9 mouse cellular contexts compared by ENCODE assay signal in the genomic region with DNA sequence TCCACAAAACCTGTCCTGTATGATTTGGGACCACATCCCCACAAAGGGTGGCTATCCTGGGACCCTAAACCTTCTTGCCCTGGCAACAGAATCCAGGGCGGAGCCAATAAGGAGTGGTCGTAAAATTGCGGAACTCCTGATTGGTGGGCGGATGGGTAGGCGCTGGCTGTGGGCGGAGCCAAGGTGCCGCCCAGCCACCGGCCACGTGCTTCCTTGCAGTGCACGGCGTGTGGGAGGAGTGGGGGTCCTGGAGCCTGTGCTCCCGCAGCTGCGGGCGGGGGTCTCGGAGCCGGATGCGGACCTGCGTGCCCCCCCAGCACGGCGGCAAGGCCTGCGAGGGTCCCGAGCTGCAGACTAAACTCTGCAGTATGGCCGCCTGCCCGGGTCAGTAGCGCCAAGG. TPM values are rescaled to one million over a fixed set of nuclear protein-coding genes. Genes with fewer than 3 reads are reported as not detected.
DNase-seq lines count a peak whose midpoint lies in the region; ATAC-seq and TF ChIP-seq lines count a peak whose summit lies in the region.
"Had no signal": no experiment of that assay in that cellular context is flagged by ENCODE, and none has a peak within 500 bp of the region (broad histone marks: within the 10 kb centered on the region; RNA-seq: fewer than 3 reads in every experiment).

No protein-coding gene starts in this region.

- H3K4me1 ChIP-seq in lung, embryonic 16.5 days (replicated peaks; ENCODE audit: control insufficient read depth, insufficient read depth, low read length) = peaks cover 11% of the 10 kb centered on the region
- no peaks in the 10 kb centered on the region for H3K4me1 ChIP-seq in lung, adult 2 months (ENCODE audit: control insufficient read depth, insufficient read depth, low read length)
- H3K4me1 ChIP-seq in forebrain, embryonic 11.5 days (replicated peaks; ENCODE audit: control insufficient read depth, insufficient read depth, low read length) = peaks cover 5% of the 10 kb centered on the region; the same call in 1 of the 2 replicates
- H3K4me1 ChIP-seq in limb, embryonic 15.5 days = peaks cover 14% of the 10 kb centered on the region
- H3K4me1 ChIP-seq in stomach, embryonic 15.5 days = peaks cover 7% of the 10 kb centered on the region

- H3K27ac ChIP-seq in lung, embryonic 16.5 days (ENCODE audit: low read length) = no peak overlapping the region
- H3K27ac ChIP-seq in forebrain, embryonic 11.5 days (ENCODE audit: low read depth, low read length) = no peak overlapping the region
- no peak overlapping the region for H3K27ac ChIP-seq in limb, embryonic 15.5 days
- H3K27ac ChIP-seq in stomach, embryonic 15.5 days = no peak overlapping the region
- H3K27ac ChIP-seq: macrophage had no signal

- no peak for DNase-seq in lung, adult 2 months
- no peak for DNase-seq in forebrain, embryonic 11.5 days (ENCODE audit: low spot score)
- DNase-seq in gastrocnemius, adult 8-10 months (ENCODE audit: low spot score in 2 of 2) = no peak
- DNase-seq in spleen, adult 18-20 months = no peak
- no peak for DNase-seq in cerebellum, adult 9-11 months

- H3K27me3 ChIP-seq in lung, embryonic 16.5 days (ENCODE audit: control insufficient read depth, insufficient read depth, low read depth, low read length) = peaks cover 19% of the 10 kb centered on the region
- peaks cover 5% of the 10 kb centered on the region; the same call in 1 of the 2 replicates for H3K27me3 ChIP-seq in forebrain, embryonic 11.5 days (ENCODE audit: control insufficient read depth, insufficient read depth, low read length)
- H3K27me3 ChIP-seq in limb, embryonic 15.5 days = peaks cover 25% of the 10 kb centered on the region; the same call in 1 of the 2 replicates
- H3K27me3 ChIP-seq in stomach, embryonic 15.5 days (replicated peaks) = peaks cover 28% of the 10 kb centered on the region

- TF ChIP-seq POLR2A in lung, adult 2 months (IDR thresholded peaks at IDR 0.05; ENCODE audit: borderline replicate concordance, extremely low read depth, low read depth, low read length) = no peak

- no peak for TF ChIP-seq CTCF in lung, adult 2 months (IDR thresholded peaks at IDR 0.05; ENCODE audit: insufficient read depth, low read length)

- H3K4me2 ChIP-seq in lung, embryonic 16.5 days (ENCODE audit: low read depth, low read length) = peak overlapping the region; percentile 56
- H3K4me2 ChIP-seq in forebrain, embryonic 11.5 days (ENCODE audit: low read depth, low read length, severe bottlenecking) = peak overlapping the region; percentile 52
- peak overlapping the region; percentile 55 for H3K4me2 ChIP-seq in limb, embryonic 15.5 days
- peak overlapping the region; percentile 62 for H3K4me2 ChIP-seq in stomach, embryonic 15.5 days

- 8% methylated on average over 25 of the region's 25 CpGs for WGBS in lung, embryonic 16.5 days
- 9% methylated on average over 25 of the region's 25 CpGs for WGBS in lung, adult 2 months
- 19% methylated on average over 25 of the region's 25 CpGs for WGBS in forebrain, embryonic 11.5 days
- WGBS in limb, embryonic 15.5 days = 13% methylated on average over 25 of the region's 25 CpGs
- 11% methylated on average over 25 of the region's 25 CpGs for WGBS in stomach, embryonic 15.5 days

- no peaks in the 10 kb centered on the region for H3K36me3 ChIP-seq in lung, embryonic 16.5 days (ENCODE audit: control insufficient read depth, insufficient read depth, low read length)
- no peaks in the 10 kb centered on the region for H3K36me3 ChIP-seq in forebrain, embryonic 11.5 days (ENCODE audit: control insufficient read depth, insufficient read depth, low read length)
- peaks cover 26% of the 10 kb centered on the region for H3K36me3 ChIP-seq in limb, embryonic 15.5 days
- no peaks in the 10 kb centered on the region for H3K36me3 ChIP-seq in stomach, embryonic 15.5 days

- no peaks in the 10 kb centered on the region for H3K9me3 ChIP-seq in lung, embryonic 16.5 days (ENCODE audit: control insufficient read depth, low read length)
- H3K9me3 ChIP-seq in forebrain, embryonic 11.5 days (ENCODE audit: control insufficient read depth, low read length) = no peaks in the 10 kb centered on the region
- H3K9me3 ChIP-seq in limb, embryonic 15.5 days = no peaks in the 10 kb centered on the region
- no peaks in the 10 kb centered on the region for H3K9me3 ChIP-seq in stomach, embryonic 15.5 days

- H3K4me3 ChIP-seq in lung, embryonic 16.5 days (ENCODE audit: low read length) = peak overlapping the region; percentile 31
- H3K4me3 ChIP-seq in lung, adult 2 months (replicated peaks; ENCODE audit: extremely low read depth, low read depth, low read length) = no peak overlapping the region
- peak overlapping the region; percentile 16; the same call in 1 of the 2 replicates for H3K4me3 ChIP-seq in forebrain, embryonic 11.5 days (ENCODE audit: low read depth, low read length)
- H3K4me3 ChIP-seq in limb, embryonic 15.5 days = peak overlapping the region; percentile 26
- peak overlapping the region; percentile 32 for H3K4me3 ChIP-seq in stomach, embryonic 15.5 days (replicated peaks)

- H3K9ac ChIP-seq in lung, embryonic 16.5 days (ENCODE audit: low read length) = no peak overlapping the region
- H3K9ac ChIP-seq in forebrain, embryonic 11.5 days (ENCODE audit: low read length) = peak overlapping the region; percentile 47
- no peak overlapping the region for H3K9ac ChIP-seq in limb, embryonic 15.5 days
- H3K9ac ChIP-seq in stomach, embryonic 15.5 days = no peak overlapping the region

- no peak for ATAC-seq in lung, embryonic 16.5 days (ENCODE audit: low read depth)
- 0 out of 2 replicates have a peak, but pooled peaks have one; percentile 45 for ATAC-seq in forebrain, embryonic 11.5 days (replicated peaks; ENCODE audit: low FRiP score)
- 0 out of 2 replicates have a peak, but pooled peaks have one; percentile 17 for ATAC-seq in limb, embryonic 15.5 days (ENCODE audit: insufficient number of reproducible peaks, low FRiP score, low TSS enrichment, low read depth)
- ATAC-seq in stomach, embryonic 15.5 days (ENCODE audit: insufficient read depth, low FRiP score, low read depth) = no peak

RNA-seq across cellular contexts. Expression of a gene that starts 21.9 kb away (rescaled TPM):
- 0.40 and 1.0 TPM in 2 replicates for polyA plus RNA-seq in lung, embryonic 16.5 days (2015; fragmentation: Nextera tagmentation; extraction: Ambion mirVana)
- 0.80 and 4.6 TPM in 2 replicates for polyA plus RNA-seq in lung, adult 2 months (2012; rRNA removed)
- 3.6 and 8.2 TPM in 2 replicates for polyA plus RNA-seq in forebrain, embryonic 11.5 days (2014; fragmentation: Nextera tagmentation; extraction: Ambion mirVana)
- polyA plus RNA-seq in limb, embryonic 15.5 days (2015; fragmentation: Nextera tagmentation; extraction: Ambion mirVana) = 3.6 and 4.7 TPM in 2 replicates
- polyA plus RNA-seq in stomach, embryonic 15.5 days (2015; fragmentation: Nextera tagmentation; extraction: Ambion mirVana) = 2.8 and 3.8 TPM in 2 replicates
- total RNA-seq in gastrocnemius, adult 8-10 months (2022) = 1 to 10 TPM in 2 of 4 experiments, under 1 TPM in 2; 0.29 to 2.3 (median 1.1) TPM
- polyA plus RNA-seq: macrophage had no signal

RNA-seq across cellular contexts. Expression of a gene that starts 41.1 kb away (rescaled TPM):
- polyA plus RNA-seq in lung, embryonic 16.5 days (2015; fragmentation: Nextera tagmentation; extraction: Ambion mirVana) = 44.5 and 50.1 TPM in 2 replicates
- polyA plus RNA-seq in lung, adult 2 months (2012; rRNA removed) = 27.9 and 31.8 TPM in 2 replicates
- 5.9 and 6.3 TPM in 2 replicates for polyA plus RNA-seq in forebrain, embryonic 11.5 days (2014; fragmentation: Nextera tagmentation; extraction: Ambion mirVana)
- 175 and 199 TPM in 2 replicates for polyA plus RNA-seq in limb, embryonic 15.5 days (2015; fragmentation: Nextera tagmentation; extraction: Ambion mirVana)
- 91.5 and 93.3 TPM in 2 replicates for polyA plus RNA-seq in stomach, embryonic 15.5 days (2015; fragmentation: Nextera tagmentation; extraction: Ambion mirVana)
- total RNA-seq in gastrocnemius, adult 8-10 months (2022) = 1 to 10 TPM; 1.6 to 4.1 (median 2.3) TPM
- polyA plus RNA-seq: macrophage had no signal

Comparison
In these comparisons a context has a peak if more than half of its experiments do, and no peak if none do; other contexts are left out.
1. ATAC-seq: peak in forebrain, embryonic 11.5 days (single experiment) and limb, embryonic 15.5 days (single experiment); none in lung, embryonic 16.5 days (single experiment) and stomach, embryonic 15.5 days (single experiment).
2. Peak in every context shown above with its lines, with median percentiles within 50 percentile points of each other: H3K4me2 ChIP-seq.